Mouse (Mus musculus) cerebellum, adult 9-10 months (tissue): ENCODE data around the gene Erbb4.
A peak's percentile ranks its signal among the peaks of the same experiment; 100 is the strongest.

Experiments
- DNase-seq: peaks from one replicate; pipeline ENCODE4 v3.0.0; 2022

The Erbb4 gene

DNA sequence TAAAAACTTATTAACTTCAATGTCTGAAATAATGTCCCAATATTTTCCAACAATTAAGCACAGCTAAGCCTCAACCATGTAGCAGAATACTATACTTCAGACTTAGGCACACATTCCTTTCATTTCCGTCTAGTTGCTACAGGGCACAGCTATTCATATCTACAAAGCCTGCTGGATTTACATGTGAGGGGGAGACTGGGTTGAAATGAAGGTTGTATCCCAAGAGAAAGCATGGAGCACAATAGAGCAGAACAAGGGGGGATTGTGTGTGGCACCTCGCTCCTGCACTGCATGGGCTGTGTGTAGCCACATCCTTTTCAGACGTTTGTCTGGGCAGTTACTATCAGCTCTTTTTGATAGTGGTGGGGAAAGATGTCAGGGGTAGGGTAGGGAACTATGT, 83.0 kb downstream of the Erbb4 start:
- DNase-seq = no peak

DNA sequence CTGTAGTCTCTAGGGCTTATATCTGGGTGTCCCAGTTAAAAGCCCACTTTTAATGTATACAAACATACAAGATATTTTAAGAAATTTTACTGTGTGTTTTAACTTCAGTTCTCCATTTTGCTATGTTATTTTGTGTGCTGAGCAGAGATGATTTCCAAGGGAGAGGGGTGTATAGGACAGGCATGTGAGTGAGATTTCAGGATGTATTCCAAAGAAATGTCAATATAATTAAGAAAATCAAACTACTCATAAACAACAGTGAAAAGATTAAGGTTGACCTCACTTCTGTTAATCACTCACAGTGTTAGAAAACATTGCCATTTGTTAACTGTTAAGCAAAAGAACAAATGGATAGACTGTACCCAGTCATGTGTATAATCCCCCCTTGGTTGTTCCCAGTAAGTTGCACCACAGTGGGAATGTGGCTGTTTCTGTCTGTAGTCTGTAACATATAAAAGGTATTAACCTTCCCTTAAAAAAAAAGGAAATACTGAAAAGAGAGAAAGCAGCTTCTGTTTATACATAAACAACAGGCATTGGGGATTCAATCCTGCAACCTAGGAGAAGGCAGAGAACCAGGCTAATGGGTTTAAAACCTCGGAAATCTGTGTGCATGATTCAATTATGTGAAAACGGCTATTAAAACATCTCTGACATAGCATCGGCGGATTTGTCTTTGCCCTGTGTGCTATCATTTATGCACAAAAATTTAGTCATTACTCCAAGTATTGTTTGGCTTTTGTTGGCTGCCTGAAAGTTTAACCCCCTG, 84.5 kb downstream of the Erbb4 start:
- no peak for DNase-seq

DNA sequence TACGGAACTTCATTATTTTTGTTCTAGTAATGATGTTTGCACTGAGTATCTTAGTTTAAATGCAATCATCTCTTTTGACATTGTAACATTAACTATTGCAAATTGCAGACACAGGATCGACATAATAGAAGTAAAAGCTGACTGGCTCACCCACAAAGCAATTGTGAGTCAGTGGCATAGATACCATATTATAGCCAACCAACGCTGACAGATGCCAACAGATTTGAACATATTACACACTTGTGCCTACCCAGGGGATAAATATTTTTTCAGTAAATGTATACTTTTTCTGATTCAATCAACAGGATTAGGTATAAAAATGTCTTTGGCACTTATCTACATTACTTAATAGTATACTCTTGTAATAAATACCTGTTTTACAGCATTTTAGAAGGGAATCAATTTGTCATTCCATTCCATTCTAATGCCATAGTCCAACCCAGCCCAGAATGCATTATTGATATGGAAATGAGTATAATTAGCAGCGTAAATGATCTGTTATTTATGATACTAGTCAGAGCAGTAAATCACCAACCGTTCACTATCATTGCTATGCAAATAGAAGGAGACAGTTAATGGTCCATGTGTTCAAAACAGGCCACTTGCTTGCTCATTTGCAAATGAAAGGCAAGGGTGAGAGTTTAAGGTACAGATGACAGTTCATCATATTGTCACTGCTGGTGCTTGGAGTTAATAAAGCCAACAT, 97.9 kb downstream of the Erbb4 start:
- no peak for DNase-seq

DNA sequence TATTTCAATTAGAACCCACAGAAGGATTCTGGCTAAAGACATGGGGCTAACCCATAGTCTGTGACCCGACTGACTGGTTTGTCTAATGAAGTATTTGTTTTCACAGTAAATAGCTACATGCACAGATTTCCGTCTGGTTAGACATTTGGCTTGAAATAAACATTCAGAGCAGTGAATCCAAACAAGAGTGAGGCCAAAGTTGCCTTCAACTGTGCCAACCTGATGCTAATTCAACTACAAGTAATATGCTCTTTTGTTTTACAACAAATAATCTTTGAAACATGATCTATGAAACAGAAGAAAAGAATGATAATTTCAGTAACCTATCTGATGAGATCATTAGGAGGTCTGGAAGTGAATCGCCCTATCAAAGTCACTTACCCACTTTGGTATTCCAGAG, 106.5 kb downstream of the Erbb4 start:
- DNase-seq = no peak

DNA sequence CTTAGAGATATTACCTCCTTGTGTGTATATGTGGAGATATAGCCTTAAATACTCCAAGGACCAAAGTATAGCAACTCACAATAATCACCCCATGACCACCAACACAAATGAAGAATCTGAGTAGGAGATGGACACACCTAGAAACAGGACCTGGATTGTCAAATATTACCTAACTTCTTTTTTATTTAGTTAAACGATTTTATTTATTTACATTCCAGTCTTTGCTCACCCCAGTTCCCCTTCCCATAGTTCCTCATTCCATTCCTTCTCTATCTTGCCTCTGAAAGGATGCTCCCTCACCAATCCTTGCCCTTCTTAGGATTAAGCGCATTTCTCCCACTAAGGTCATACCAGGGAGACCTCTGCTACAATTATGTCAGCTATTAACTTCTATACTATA, 128.6 kb downstream of the Erbb4 start:
- DNase-seq = no peak

DNA sequence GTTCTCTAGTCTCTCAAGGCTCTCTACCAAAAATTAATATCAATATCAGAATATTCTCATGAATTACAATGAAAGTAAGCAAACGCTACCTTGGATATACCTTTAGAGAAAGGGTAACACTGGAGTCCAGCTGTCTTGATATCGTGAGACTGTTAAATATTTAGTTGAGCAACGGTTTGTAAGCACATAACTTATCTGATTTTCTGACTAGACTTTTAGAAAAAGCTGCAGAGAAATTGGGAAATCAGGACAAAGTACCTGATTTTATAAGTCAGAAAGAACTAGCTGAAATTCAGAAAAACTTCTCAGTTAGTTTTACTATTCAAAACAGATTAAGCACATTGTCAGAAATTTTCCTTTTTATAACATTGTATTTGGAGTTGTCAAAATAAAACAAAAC, 129.3 kb downstream of the Erbb4 start:
- no peak for DNase-seq

DNA sequence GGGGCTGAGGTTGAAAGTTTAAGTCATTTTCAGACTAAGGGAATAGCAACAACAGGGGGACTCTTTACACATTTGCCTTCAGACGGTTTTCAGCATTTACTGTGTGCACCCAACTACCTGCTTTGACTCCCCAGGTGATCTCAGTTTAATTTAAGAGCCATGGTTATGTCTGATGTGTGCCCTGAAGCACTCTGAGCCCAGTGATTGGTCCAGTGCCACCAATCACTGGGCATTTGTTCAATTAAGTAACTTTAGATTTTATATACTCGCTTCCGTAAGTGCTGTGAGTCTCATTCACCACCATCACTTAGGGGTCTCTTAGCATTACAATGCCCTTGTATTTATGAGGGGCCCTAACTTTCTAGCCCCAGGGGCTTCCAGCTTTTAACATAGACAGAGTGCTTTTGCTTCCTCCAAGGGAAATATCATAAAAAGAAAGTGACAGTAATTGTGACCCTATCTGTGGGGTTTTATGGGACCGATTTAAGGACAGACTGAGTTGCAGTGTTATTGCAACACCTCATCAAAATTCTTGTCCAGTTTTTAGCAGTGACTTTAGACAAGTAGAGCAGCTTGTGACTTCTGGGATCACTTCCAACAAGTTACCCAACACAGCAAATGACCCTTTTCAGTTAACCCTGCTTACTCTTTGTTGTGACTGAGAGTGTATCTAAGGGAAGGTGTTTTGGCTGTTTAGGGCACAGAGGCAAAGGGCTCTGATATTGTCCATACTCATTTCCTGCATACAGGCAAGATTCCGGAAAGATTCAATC, 134.3 kb downstream of the Erbb4 start:
- DNase-seq = peak; percentile 14

DNA sequence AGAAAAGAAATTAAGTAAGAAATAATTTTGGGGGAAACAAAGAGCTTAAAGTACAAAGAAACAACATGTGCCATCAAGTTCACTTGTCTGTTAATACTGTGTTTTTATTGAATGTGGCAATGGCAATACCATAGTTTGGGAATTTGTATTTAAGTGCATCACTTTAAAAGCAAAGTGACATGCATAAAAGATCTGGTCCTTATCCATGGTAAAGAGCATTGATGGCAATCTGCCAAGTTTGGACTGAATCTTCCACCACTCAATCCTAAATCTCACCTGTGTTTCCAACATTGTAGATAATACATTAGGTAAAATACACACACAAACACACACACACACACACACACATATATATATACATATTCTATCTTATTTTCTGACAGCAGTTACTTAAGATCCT, 143.7 kb downstream of the Erbb4 start:
- DNase-seq = no peak

DNA sequence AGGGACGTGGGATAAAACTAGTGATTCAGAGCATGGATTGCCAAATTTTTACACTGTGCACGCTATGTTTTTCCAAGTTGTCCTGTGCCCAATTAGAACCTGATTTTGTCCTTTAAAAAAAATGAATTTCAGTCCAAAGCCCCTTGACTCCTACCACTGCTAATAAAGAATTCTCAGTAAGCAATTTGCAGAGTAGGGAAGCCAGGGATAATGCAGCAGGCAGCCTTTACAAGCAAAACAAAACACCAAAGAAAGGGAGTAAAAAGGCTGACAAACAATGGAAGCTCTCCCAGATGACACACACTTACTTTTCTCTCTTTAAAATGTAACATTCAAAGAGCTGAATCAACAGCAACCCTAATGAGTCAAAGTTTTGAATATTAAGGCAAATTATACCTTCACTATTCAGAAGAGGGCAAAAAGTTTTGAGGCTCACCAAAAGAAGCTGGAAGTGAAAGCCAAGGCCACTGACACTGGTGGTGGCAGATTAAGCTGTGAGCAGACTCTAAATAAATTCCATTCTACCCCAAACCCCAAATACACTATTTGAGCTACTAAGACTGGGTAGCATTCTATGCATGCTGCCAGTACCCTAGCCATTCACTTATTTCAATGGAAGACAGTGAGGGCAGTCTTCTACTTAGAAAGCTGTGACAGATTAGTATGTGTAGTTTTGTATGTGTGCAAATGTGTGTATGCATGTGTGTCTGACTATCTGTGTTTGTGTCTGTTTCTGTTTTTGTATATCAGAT, 146.3 kb downstream of the Erbb4 start:
- DNase-seq = no peak

DNA sequence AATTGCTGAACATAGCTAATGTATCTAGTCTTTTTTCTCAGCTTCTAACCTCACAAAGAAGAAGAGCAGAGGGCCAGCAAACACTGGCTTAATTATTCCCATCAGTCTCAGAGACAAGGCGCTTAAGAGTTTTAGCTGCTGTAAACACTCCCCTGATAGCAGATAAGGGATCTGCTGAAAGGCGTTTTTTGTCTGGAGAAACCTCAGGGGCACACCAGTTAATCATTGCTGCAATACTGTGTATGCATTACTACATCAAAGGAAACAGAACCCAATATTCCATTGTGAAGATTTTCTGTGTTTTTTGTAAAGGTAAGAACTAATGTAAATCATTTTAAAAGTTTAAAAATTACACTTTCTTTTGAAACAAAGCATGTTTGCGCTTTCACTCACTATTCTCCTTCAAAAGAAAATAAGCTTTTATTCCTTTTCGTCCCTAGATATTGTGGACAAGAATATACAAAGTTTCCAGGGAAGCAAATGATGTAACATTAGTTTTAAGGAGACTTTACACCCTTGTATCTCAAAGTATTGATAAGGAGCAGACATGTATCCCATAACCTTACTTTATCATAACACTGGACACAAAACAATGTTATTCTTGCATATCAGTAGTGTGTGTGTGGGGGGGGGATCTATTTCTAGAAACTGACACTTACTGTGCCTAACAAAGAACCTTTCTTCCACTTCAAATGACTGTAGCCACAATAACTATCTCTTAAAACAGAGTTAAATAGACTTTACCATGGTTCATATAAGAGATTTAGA, 150.9 kb downstream of the Erbb4 start:
- no peak for DNase-seq

DNA sequence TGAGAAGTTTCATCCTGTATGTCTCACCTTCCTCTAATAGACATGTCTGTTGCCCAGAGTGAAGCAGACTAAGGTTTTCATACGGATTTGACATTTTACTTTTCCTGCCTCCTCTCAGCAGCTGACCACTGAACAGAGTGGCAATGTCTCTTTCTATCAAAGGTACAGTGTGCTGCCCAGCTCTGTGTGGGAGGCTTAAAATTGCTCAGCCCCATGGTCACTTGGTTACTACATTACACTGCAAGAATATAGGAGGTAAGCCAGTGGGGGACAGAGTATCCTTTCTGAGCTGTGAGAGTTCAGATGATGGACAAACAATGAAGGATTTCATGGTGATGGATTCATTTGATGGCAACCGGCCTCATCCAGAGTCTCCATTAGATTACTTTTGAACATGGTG, 152.4 kb downstream of the Erbb4 start:
- DNase-seq = no peak

DNA sequence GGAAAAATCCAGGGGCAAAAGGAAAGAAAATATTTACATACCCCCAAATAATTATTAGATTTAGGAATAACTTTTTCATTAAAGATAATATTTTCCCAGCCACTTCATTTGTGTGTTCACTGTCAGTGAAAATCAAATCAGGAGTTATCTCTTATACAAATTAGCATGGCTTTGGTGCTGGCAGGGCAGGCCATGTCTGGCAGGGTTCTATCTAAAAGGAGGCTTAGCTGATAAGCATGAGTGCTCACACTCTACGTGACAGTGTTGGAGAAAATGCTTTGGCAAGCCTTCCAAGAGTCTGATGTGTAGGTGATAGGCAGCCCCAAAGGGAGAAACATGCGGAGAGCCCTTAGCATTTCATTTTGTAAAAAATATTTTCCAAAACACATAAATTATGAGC, 164.7 kb downstream of the Erbb4 start:
- DNase-seq = no peak

DNA sequence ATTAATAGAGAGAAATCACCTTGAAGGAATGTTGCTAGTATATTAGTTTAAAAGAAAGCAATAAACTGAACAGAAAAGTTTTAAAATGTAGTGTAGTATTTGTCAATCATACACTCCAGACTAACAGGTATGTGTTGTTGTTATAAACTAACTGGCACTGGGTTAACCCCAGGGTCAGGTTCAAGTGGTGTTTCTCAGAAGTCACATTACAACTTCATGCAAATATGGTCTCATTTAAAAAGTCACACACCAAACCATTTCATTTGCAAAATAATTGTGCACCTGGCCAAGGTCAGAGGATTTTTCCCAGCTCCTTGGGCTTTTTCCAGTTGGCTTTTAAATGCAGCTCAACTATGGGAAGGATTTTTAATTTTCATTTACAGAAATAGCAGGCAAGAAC, 173.1 kb downstream of the Erbb4 start:
- DNase-seq = no peak

DNA sequence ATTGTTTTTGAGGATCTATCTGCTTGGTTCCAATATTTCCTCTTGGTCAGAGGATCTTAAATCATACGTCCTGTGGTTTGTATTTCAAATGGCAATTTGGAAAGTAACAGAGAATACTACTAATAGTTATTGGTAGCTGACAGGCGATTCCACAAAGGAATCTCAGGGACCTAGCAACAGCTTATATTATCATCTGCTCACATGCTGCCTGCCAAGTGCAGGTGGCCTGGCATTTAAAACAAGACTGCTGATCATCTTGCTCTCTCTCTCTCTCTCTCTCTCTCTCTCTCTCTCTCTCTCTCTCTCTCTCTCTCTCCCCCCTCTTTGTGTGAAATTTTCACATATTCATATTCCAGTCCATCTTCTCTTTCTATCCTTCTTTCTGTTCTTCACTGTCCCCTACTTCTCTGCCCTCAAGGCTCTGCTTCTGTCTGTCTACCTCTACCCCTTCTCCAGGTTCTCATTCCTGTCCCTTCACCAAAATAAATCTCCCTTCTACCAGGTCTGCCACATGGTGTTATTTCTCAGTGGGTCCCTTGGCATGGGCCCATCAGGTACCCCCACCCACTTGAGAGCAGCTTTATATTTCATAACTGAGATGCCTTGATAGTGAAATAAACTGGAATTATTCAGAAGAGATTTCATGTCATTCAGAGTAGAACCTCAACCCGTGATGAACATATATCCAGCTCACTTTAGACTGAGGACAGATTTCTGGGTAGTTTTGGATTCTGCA, 174.4 kb downstream of the Erbb4 start:
- peak; percentile 27 for DNase-seq

DNA sequence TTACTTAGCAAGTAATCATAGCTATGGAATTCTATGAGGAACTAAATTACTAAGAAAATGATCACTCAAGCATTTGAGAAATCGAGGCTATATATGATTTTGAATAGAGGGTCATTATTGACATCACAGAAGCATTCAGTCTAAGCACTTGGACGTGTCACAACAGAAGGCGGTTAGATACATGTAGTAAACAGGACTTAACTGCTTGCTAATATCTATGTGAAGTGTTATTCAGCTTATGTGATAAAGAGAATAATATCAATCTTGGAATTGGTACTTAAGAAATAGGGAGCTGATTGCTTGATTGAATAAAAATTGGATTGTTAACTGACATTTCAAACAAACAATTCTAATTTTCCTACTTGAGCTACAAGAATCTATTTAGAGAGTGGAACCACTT, 190.0 kb downstream of the Erbb4 start:
- DNase-seq = no peak

DNA sequence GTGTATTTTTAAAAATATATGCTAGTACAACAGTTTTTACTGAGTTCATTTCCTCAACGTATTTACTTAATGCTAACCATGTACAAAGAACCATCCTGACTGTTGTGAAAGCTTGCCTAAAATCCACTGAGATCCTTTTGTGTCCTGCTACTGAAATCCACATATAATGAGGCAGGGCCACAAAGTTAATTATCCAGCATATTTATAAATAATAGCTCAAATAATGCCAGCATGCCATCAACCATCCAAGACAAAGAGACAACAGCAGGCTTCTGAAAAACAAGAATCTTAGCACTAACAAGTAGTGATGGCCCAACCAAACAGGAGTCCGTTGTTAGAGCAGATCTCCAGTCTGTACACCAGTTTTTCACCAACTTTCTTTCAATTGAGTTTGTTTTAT, 215.8 kb downstream of the Erbb4 start:
- DNase-seq = no peak

DNA sequence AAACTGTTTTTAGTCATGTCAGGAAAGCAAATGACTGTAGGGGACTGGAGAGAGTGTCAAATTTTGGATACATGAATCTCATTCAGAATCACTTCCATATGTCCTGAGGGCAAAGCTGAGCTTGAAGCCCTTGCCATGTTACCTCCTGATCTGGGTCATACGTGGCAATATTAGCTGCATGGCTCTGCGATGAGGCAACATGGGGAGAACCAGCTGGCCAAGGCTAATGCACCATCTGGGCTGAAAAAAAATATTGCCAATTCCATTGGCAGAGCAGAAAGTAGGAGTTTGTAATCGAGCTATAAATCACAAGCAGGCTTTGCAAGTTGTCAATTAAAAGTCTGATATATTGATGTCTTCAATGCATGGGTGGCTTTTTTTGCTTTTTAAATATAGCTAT, 221.0 kb downstream of the Erbb4 start:
- peak; percentile 90 for DNase-seq

DNA sequence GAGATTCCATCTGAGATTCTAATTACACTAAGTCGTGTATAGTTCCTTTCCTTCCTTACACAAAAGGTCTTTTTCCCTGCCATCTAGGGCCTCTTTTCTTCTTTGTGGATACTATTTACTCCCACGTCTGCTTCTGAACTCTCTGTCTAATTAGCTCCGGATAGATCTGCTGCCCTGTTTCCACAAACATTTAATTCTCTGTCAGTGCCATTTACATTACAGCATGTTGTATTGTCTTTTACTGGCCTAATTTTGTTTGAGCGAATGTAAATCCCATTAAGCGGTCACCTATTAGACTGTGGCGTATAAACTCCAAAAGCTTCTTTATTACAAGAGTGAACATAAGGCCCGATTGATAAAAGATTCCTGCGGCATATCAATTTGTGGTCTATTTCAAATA, 232.9 kb downstream of the Erbb4 start:
- no peak for DNase-seq

DNA sequence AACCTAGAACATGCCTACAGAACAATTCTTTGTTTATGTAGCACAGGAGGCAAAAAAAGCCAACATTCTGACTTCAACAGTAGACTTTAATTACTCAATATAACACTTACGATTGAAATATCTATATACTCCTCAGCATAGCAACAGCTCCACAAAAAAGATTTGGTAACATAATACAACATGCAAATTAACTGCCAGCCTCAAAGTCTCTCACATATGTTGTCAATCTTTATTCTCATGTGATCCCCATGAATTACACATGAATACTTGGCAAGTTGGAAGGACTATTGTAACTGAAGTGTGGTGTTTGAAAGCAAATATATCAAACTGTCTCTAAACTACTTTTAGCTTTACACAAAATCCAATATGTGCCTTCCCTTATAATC, 234.2 kb downstream of the Erbb4 start:
- no peak for DNase-seq

DNA sequence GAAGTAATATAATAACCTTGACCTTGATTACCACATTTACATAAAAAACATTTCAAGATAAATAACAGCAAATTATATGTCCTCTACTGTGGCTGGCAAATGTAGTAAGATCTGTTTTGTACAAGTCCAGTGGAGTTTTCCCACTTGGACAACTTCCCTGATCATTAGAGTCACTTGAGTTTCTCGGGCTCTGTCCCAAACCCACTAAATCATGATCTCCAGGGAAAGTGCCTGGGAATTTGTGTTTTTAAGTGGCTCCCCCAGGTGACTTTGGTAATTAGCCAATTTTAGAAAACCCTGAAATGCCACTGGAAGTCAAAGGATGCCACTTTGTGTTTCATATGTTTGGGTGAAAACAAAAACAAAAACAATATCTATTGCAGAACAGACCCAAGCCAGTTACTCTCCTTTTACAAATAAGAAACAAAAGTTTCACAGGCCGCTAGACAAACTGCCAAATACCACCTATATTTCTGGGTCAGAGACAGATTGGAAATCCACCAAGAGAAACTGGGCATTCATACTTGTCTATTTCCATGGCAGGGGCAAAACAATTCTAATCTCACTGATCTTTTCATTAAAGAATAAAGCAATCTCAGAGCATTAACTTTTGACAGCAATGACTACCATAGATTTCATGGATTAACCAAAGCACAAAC, 234.8 kb downstream of the Erbb4 start:
- no peak for DNase-seq

DNA sequence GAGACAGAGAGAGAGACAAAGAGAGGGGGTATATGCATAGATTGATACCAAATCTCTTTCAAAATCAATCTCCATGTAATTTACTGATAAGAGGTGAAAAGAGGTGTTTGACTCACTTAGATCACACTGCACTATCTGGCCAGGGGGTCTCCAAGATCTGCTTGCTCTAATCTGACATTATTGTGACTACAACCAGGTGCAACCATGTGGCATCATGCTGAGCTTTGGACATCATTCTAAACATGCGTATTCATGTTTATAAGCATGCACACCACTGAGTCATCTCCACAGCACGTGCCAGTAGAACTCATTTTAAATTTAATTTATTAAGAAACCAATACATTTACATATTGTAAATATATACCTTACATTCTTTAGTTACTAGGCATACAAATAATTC, 247.5 kb downstream of the Erbb4 start:
- no peak for DNase-seq
